Mouse (Mus musculus) embryonic facial prominence, embryonic 12.5 days (tissue): ENCODE results near the gene Trim8. TPM values are rescaled to one million over a fixed set of nuclear protein-coding genes. Genes with fewer than 3 reads are reported as not detected.

Experiments
- ATAC-seq: fragments of 200-750 bp; cut with Nextera tagmentation; 2 replicates; pipeline ENCODE4 v1.8.0; 2017; ENCODE audit not compliant: insufficient number of reproducible peaks, insufficient read depth, low FRiP score, low TSS enrichment
- H3K27ac ChIP-seq: fragments of 300-500 bp; sonication (generic); 2 replicates; pipeline ENCODE4 v1.5.1; 2016; ENCODE audit warnings: mild to moderate bottlenecking
- H3K27me3 ChIP-seq: fragments of 300-500 bp; sonication (generic); 2 replicates; pipeline ENCODE4 v1.6.1; 2016; ENCODE audit warnings: mild to moderate bottlenecking, moderate library complexity
- H3K36me3 ChIP-seq: fragments of 300-500 bp; sonication (generic); 2 replicates; pipeline ENCODE4 v1.6.1; 2016; ENCODE audit warnings: mild to moderate bottlenecking
- H3K4me1 ChIP-seq: fragments of 300-500 bp; sonication (generic); 2 replicates; pipeline ENCODE4 v1.6.1; 2016
- H3K4me2 ChIP-seq: fragments of 300-500 bp; sonication (generic); replicated peaks from 2 replicates; pipeline ENCODE4 v1.6.1; 2016; ENCODE audit warnings: mild to moderate bottlenecking, moderate library complexity
- H3K4me3 ChIP-seq: fragments of 300-500 bp; sonication (generic); 2 replicates; pipeline ENCODE4 v1.5.1; 2016; ENCODE audit warnings: mild to moderate bottlenecking
- H3K9ac ChIP-seq: fragments of 300-500 bp; sonication (generic); 2 replicates; pipeline ENCODE4 v1.6.1; 2016; ENCODE audit warnings: mild to moderate bottlenecking, moderate library complexity
- H3K9me3 ChIP-seq: fragments of 300-500 bp; sonication (generic); 2 replicates; pipeline ENCODE4 v1.6.1; 2016; ENCODE audit warnings: mild to moderate bottlenecking, moderate library complexity
- WGBS: fragments of 180-500 bp; shearing (Covaris S2); methylation state at CpG from one replicate; pipeline ENCODE4 v1.1.7; 2016; 5-methylcytosine and 5-hydroxymethylcytosine counted together
- polyA plus RNA-seq: library from polyadenylated mRNA; unstranded; fragments of >200 nt; fragmentation: Nextera tagmentation; extraction: Ambion mirVana; gene quantifications from 2 replicates; pipeline ENCODE4 v1.2.1, GENCODE M21; 2016

Trim8 gene
- polyA plus RNA-seq, 1 experiment from 2014 or later, result 23.5 TPM

GRCm38 (mm10) chr19:46463446-46463845 is 38.1 kb upstream of the Trim8 start:
- Histone ChIP-seq H3K4me2 (no peak overlapping the region), H3K4me3 (no peak overlapping the region), H3K36me3 (peaks cover 55% of the 10 kb centered on the region), H3K27ac (no peak overlapping the region), H3K9ac (no peak overlapping the region), H3K4me1 (no peaks in the 10 kb centered on the region), H3K27me3 (no peaks in the 10 kb centered on the region), H3K9me3 (0 out of 2 replicates have a peak, but pooled peaks cover 4% of the 10 kb centered on the region)
- 98% methylated on average over 4 of the region's 4 CpGs for WGBS
- ATAC-seq, result no peak

- Histone ChIP-seq H3K27ac (no peak overlapping the region), H3K4me1 (peaks cover 13% of the 10 kb centered on the region), H3K4me3 (no peak overlapping the region), H3K9me3 (0 out of 2 replicates have a peak, but pooled peaks cover 4% of the 10 kb centered on the region), H3K36me3 (peaks cover 35% of the 10 kb centered on the region), H3K9ac (no peak overlapping the region), H3K4me2 (no peak overlapping the region), H3K27me3 (no peaks in the 10 kb centered on the region)
- 77% methylated on average over 6 of the region's 6 CpGs for WGBS
- no peak for ATAC-seq
Measured at GRCm38 (mm10) chr19:46466160-46466559, 35.3 kb upstream of the Trim8 start.

GRCm38 (mm10) chr19:46467051-46467503 is 34.4 kb upstream of the Trim8 start:
- H3K27ac ChIP-seq, result no peak overlapping the region
- H3K4me1 ChIP-seq, result peaks cover 23% of the 10 kb centered on the region
- H3K27me3 ChIP-seq, result no peaks in the 10 kb centered on the region
- 0 out of 2 replicates have a peak, but pooled peaks cover 4% of the 10 kb centered on the region for H3K9me3 ChIP-seq
- no peak for ATAC-seq
- peaks cover 29% of the 10 kb centered on the region for H3K36me3 ChIP-seq
- WGBS, result 52% methylated on average over 3 of the region's 3 CpGs
- H3K4me3 ChIP-seq, result no peak overlapping the region
- no peak overlapping the region for H3K4me2 ChIP-seq
- no peak overlapping the region for H3K9ac ChIP-seq

GRCm38 (mm10) chr19:46470364-46471240 is 30.9 kb upstream of the Trim8 start:
- Histone ChIP-seq H3K9ac (no peak overlapping the region; the same call in 1 of the 2 replicates), H3K4me1 (peaks cover 23% of the 10 kb centered on the region), H3K9me3 (no peaks in the 10 kb centered on the region), H3K4me3 (no peak overlapping the region), H3K27me3 (no peaks in the 10 kb centered on the region), H3K27ac (peak overlapping the region; percentile 70), H3K36me3 (peaks cover 39% of the 10 kb centered on the region), H3K4me2 (no peak overlapping the region)
- WGBS, result 56% methylated on average over 17 of the region's 17 CpGs
- no peak for ATAC-seq

GRCm38 (mm10) chr19:46471324-46472093 is 30.0 kb upstream of the Trim8 start:
- ATAC-seq, result no peak; the same call in 1 of the 2 replicates
- H3K36me3 ChIP-seq, result peaks cover 43% of the 10 kb centered on the region
- no peaks in the 10 kb centered on the region for H3K9me3 ChIP-seq
- H3K4me2 ChIP-seq, result no peak overlapping the region
- no peak overlapping the region for H3K9ac ChIP-seq
- H3K27ac ChIP-seq, result peak overlapping the region; percentile 70
- H3K4me1 ChIP-seq, result peaks cover 23% of the 10 kb centered on the region
- H3K4me3 ChIP-seq, result no peak overlapping the region
- no peaks in the 10 kb centered on the region for H3K27me3 ChIP-seq
- WGBS, result 10% methylated on average over 10 of the region's 10 CpGs

- Histone ChIP-seq H3K4me3 (no peak overlapping the region), H3K4me2 (no peak overlapping the region), H3K36me3 (peaks cover 63% of the 10 kb centered on the region), H3K9ac (no peak overlapping the region), H3K9me3 (no peaks in the 10 kb centered on the region), H3K27me3 (no peaks in the 10 kb centered on the region), H3K4me1 (peaks cover 51% of the 10 kb centered on the region), H3K27ac (no peak overlapping the region; the same call in 1 of the 2 replicates)
- no peak for ATAC-seq
- 51% methylated on average over 10 of the region's 10 CpGs for WGBS
Measured at GRCm38 (mm10) chr19:46477432-46477845, 24.1 kb upstream of the Trim8 start.

GRCm38 (mm10) chr19:46478242-46478641 is 23.3 kb upstream of the Trim8 start:
- H3K27ac ChIP-seq, result peak overlapping the region; percentile 12; the same call in 1 of the 2 replicates
- no peak overlapping the region for H3K4me2 ChIP-seq
- H3K27me3 ChIP-seq, result no peaks in the 10 kb centered on the region
- H3K4me3 ChIP-seq, result no peak overlapping the region
- no peak for ATAC-seq
- no peak overlapping the region for H3K9ac ChIP-seq
- peaks cover 61% of the 10 kb centered on the region for H3K36me3 ChIP-seq
- 93% methylated on average over 4 of the region's 4 CpGs for WGBS
- no peaks in the 10 kb centered on the region for H3K9me3 ChIP-seq
- H3K4me1 ChIP-seq, result peaks cover 59% of the 10 kb centered on the region

GRCm38 (mm10) chr19:46478826-46479225 is 22.7 kb upstream of the Trim8 start:
- Histone ChIP-seq H3K27ac (0 out of 2 replicates have a peak overlapping the region, but pooled peaks have one; percentile 12), H3K4me2 (no peak overlapping the region), H3K4me1 (peaks cover 63% of the 10 kb centered on the region), H3K27me3 (no peaks in the 10 kb centered on the region), H3K4me3 (no peak overlapping the region), H3K9ac (no peak overlapping the region), H3K36me3 (peaks cover 60% of the 10 kb centered on the region), H3K9me3 (no peaks in the 10 kb centered on the region)
- no peak for ATAC-seq
- WGBS, result 67% methylated on average over 5 of the region's 5 CpGs

GRCm38 (mm10) chr19:46479306-46480075 is 22.0 kb upstream of the Trim8 start:
- peak overlapping the region; percentile 67; the same call in 1 of the 2 replicates for H3K27ac ChIP-seq
- 60% methylated on average over 21 of the region's 21 CpGs for WGBS
- H3K27me3 ChIP-seq, result no peaks in the 10 kb centered on the region
- H3K4me1 ChIP-seq, result peaks cover 64% of the 10 kb centered on the region
- H3K36me3 ChIP-seq, result peaks cover 54% of the 10 kb centered on the region
- H3K4me3 ChIP-seq, result no peak overlapping the region
- H3K9ac ChIP-seq, result no peak overlapping the region
- ATAC-seq, result no peak
- H3K9me3 ChIP-seq, result no peaks in the 10 kb centered on the region
- no peak overlapping the region for H3K4me2 ChIP-seq

GRCm38 (mm10) chr19:46480624-46481345 is 20.7 kb upstream of the Trim8 start:
- no peaks in the 10 kb centered on the region for H3K9me3 ChIP-seq
- no peak overlapping the region for H3K9ac ChIP-seq
- peaks cover 52% of the 10 kb centered on the region for H3K36me3 ChIP-seq
- peaks cover 64% of the 10 kb centered on the region for H3K4me1 ChIP-seq
- no peak overlapping the region for H3K4me2 ChIP-seq
- no peaks in the 10 kb centered on the region for H3K27me3 ChIP-seq
- ATAC-seq, result no peak
- WGBS, result 59% methylated on average over 10 of the region's 10 CpGs
- H3K27ac ChIP-seq, result peak overlapping the region; percentile 64
- no peak overlapping the region for H3K4me3 ChIP-seq
